Mouse (Mus musculus) hindbrain, embryonic 12.5 days (tissue): ENCODE measurements at regions not wholly inside any gene's neighbourhood (a gene's known extent, or its start where the extent isn't known, plus 50 kb on each side); places are given as distances from the start of the nearest gene placed in this dataset.
A peak's percentile ranks its signal among the peaks of the same experiment; 100 is the strongest.

Experiments
- ATAC-seq: fragments of 200-750 bp; cut with Nextera tagmentation; 2 replicates; pipeline ENCODE4 v1.8.0; 2017; ENCODE audit warnings: moderate TSS enrichment; ENCODE audit not compliant: low FRiP score
- H3K27ac ChIP-seq: fragments of 300-500 bp; sonication (generic); 2 replicates; pipeline ENCODE4 v1.5.1; 2016; ENCODE audit warnings: mild to moderate bottlenecking
- H3K27me3 ChIP-seq: fragments of 300-500 bp; sonication (generic); 2 replicates; pipeline ENCODE4 v1.6.1; 2016; ENCODE audit warnings: mild to moderate bottlenecking
- H3K36me3 ChIP-seq: fragments of 300-500 bp; sonication (generic); 2 replicates; pipeline ENCODE4 v1.6.1; 2016; ENCODE audit warnings: mild to moderate bottlenecking
- H3K4me1 ChIP-seq: fragments of 300-500 bp; sonication (generic); 2 replicates; pipeline ENCODE4 v1.6.1; 2016
- H3K4me2 ChIP-seq: fragments of 300-500 bp; sonication (generic); replicated peaks from 2 replicates; pipeline ENCODE4 v1.6.1; 2016; ENCODE audit warnings: mild to moderate bottlenecking
- H3K4me3 ChIP-seq: fragments of 300-500 bp; sonication (generic); 2 replicates; pipeline ENCODE4 v1.5.1; 2016; ENCODE audit warnings: mild to moderate bottlenecking
- H3K9ac ChIP-seq: fragments of 300-500 bp; sonication (generic); 2 replicates; pipeline ENCODE4 v1.6.1; 2016; ENCODE audit warnings: mild to moderate bottlenecking, moderate library complexity
- H3K9me3 ChIP-seq: fragments of 300-500 bp; sonication (generic); replicated peaks from 2 replicates; pipeline ENCODE4 v1.6.1; 2016; ENCODE audit warnings: mild to moderate bottlenecking
- WGBS: fragments of 180-500 bp; shearing (Covaris S2); methylation state at CpG from one replicate; pipeline ENCODE4 v1.1.7; 2016; 5-methylcytosine and 5-hydroxymethylcytosine counted together

- H3K9ac ChIP-seq: no peak overlapping the region
- H3K4me3 ChIP-seq: no peak overlapping the region
- H3K27me3 ChIP-seq: no peaks in the 10 kb centered on the region
- peaks cover 18% of the 10 kb centered on the region for H3K4me1 ChIP-seq
- WGBS: 22% methylated on average over 19 of the region's 19 CpGs
- peak; percentile 73 for ATAC-seq
- H3K4me2 ChIP-seq: no peak overlapping the region
- peak overlapping the region; percentile 52 for H3K27ac ChIP-seq
- peaks cover 9% of the 10 kb centered on the region for H3K9me3 ChIP-seq
- no peaks in the 10 kb centered on the region for H3K36me3 ChIP-seq
Measured at GRCm38 (mm10) chr1:90543801-90544795, 58.7 kb upstream of the Cops8 start.

- ATAC-seq: peak; percentile 70
- Histone ChIP-seq H3K4me3 (no peak overlapping the region), H3K27me3 (no peaks in the 10 kb centered on the region), H3K36me3 (no peaks in the 10 kb centered on the region), H3K9me3 (peaks cover 9% of the 10 kb centered on the region), H3K4me2 (no peak overlapping the region), H3K27ac (no peak overlapping the region), H3K9ac (no peak overlapping the region), H3K4me1 (peaks cover 18% of the 10 kb centered on the region)
- 19% methylated on average over 9 of the region's 9 CpGs for WGBS
Measured at GRCm38 (mm10) chr1:90544821-90545536, 57.8 kb upstream of the Cops8 start.

GRCm38 (mm10) chr1:90552644-90553043, 50.1 kb upstream of the Cops8 start:
- H3K4me1 ChIP-seq: peaks cover 11% of the 10 kb centered on the region
- ATAC-seq: no peak
- H3K36me3 ChIP-seq: no peaks in the 10 kb centered on the region
- H3K9me3 ChIP-seq: peaks cover 7% of the 10 kb centered on the region; the same call in 1 of the 2 replicates
- no peak overlapping the region for H3K27ac ChIP-seq
- H3K4me2 ChIP-seq: no peak overlapping the region
- H3K9ac ChIP-seq: no peak overlapping the region
- H3K4me3 ChIP-seq: no peak overlapping the region
- H3K27me3 ChIP-seq: no peaks in the 10 kb centered on the region; the same call in 1 of the 2 replicates
- 58% methylated on average over 4 of the region's 6 CpGs for WGBS
